Mouse (Mus musculus): ENCODE data around the gene Hivep3.

DNA sequence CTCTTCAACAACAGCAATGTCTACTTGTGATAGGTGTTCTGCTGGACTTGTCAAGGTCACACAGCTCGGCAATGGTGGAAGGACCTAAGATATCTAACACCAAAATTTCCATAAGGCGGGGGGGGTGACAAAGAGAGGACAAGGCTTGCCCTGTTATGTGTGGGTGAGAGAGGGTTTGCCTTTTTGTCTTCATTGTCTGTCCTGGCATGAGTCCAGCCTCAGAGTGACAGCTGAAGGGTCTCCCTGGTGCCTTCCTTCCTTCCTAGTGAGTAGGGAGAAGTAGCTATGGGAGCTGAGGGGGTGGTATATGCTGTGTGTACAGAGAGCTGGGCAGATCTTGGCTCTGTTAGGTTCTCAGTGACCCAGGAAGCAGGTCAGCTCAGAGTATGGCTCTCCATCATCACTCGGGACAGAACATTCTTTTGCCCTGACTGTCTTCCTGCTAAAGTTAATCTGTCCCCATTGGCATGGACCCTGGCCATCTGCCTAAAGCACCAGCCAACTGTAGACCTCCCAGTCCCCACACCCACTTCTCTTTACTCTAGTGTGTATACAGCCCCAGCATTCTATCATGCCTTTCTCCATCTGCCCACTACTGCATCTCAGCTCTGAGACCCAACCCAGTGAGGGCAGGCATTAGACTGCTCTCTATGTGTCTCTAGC, 255.6 kb downstream of the Hivep3 start:
- no peak for TF ChIP-seq CTCF (conservative IDR thresholded peaks at IDR 0.05; ENCODE audit: low read length)
- TF ChIP-seq NANOG (IDR thresholded peaks at IDR 0.05; ENCODE audit: borderline replicate concordance, low read length): no peak
- no peak for TF ChIP-seq POU5F1 (IDR thresholded peaks at IDR 0.05; ENCODE audit: borderline replicate concordance, low read length)
